Mouse (Mus musculus) thymus, postnatal 0 days (tissue): ENCODE measurements around the gene Mtch1. TPM values are rescaled to one million over a fixed set of nuclear protein-coding genes. Genes with fewer than 3 reads are reported as not detected.
A peak's percentile ranks its signal among the peaks of the same experiment; 100 is the strongest.
"Not testable (repeated sequence)": the region's sequence is repeated elsewhere in the genome, so short reads cannot be mapped to it uniquely, and the experiment has no call there.

ENCODE experiments used
- DNase-seq: peaks from one replicate; pipeline ENCODE4 v3.0.0-alpha.2; 2015; ENCODE audit warnings: low spot score
- polyA plus RNA-seq: library from polyadenylated mRNA; unstranded; fragments of >200 nt; fragmentation: Nextera tagmentation; extraction: Ambion mirVana; gene quantifications from 2 replicates; pipeline ENCODE4 v1.2.1, GENCODE M21; 2015

Mtch1 gene
- polyA plus RNA-seq, 1 experiment from 2014 or later = 154 TPM

DNA sequence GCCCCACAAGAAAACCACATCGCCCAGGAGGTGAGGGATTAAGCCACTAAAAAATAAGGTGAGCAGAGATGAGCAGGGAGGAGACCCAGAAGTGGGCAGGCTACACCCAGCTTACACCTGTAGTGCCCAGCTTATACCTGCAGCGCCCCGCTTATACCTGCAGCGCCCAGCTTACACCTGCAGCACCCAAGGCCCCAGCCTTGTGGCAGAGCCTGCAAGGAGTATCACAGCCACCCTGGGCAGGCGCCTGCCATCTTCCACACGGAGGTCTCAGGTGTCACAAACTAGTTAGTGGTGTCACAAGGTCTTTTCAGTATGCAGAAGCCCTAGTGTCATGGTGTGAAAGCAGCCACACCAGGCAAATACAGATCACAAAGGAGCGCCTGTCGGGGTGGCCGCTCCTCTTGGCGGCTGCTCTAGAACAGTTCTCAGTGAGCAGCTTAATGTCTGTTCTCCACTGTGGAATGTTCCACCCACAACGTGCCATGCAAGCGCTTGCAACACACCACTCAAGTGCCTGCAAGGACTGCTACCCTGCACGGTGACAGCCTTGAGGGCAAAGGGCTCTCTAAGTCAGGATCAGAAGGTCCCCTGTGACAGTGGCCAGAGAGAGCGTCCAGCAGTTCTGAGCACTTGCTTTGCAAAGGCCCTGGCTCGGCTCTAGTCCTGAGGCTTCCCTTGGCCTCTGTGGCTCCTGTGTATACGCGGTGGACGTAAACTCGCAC is 11.3 kb downstream of the Mtch1 start:
- DNase-seq = no peak

DNA sequence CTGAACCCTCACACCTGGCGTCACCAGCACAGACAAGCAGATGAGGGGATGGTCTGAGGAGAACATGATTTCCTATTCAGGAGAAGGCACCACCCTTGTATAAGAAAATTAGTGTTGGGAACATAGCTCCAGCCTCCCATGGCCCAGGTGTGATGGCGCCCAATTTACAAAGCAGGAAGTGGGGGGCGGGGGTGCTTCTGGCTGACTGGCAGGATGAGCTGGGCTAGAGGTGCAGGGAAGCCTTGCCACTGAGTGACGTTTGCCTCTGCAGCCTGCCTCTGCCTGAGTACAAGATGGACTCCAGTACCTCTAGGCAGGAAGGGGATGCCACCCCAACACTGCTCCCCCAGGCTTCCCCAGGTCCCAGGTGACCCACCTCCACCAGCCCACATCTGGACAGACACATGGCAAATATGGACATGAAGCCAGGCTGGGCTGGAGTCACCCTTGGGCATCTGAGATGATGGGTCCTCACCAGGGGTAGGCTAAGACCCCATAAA is 15.5 kb downstream of the Mtch1 start:
- peak; percentile 75 for DNase-seq

DNA sequence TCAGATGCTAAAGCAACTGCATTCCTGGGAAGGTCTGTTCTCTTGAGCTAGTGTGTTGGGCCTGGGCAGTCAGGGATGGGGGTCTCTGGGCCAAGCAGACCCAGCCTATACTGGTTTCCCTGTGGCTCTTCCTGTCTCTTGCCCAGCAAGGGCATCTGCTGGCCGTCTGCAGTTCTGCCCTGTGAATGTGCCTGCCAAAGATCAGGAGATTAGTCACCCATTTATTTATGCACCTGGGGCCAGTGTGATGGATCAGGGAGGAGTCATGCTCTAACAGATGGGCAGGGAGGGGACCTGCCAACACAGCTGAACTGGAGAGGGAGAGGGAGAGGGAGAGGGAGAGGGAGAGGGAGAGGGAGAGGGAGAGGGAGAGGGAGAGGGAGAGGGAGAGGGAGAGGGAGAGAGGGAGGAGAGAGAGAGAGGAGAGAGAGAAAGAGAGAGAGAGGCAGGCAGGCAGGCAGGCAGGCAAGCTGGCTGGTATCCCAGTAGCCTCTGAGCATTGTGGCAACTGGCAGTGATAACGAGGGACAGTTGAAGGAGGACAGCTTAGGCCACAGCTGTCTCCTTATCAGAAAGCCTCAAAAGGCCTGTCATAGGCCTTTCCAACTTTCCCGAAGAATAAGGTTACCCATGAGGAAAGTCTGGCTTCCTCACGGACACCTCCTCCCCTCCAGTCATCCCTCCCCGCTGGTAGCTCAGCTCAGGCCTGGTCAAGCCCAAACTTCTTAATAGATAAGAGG is 16.9 kb downstream of the Mtch1 start:
- DNase-seq = no peak

DNA sequence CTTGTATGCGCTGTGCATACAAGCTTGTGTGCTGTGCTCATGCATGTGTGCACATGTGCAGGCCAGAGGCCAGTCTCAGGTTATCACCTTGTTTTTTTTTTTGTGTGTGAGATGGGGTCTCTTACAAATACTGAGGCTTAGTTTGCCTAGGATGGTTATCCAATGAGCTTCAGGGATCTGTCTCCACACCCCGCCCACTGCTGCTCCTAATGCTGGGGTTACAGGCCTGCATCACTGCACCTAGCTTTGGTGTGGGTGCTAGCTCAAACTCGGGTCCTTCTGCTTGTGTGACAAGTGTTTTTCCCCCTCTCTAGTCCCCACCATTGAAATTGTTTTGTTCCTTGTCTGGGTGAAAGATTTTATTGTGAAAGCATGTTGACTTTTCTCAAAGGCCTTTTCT is 17.5 kb downstream of the Mtch1 start:
- DNase-seq = no peak

DNA sequence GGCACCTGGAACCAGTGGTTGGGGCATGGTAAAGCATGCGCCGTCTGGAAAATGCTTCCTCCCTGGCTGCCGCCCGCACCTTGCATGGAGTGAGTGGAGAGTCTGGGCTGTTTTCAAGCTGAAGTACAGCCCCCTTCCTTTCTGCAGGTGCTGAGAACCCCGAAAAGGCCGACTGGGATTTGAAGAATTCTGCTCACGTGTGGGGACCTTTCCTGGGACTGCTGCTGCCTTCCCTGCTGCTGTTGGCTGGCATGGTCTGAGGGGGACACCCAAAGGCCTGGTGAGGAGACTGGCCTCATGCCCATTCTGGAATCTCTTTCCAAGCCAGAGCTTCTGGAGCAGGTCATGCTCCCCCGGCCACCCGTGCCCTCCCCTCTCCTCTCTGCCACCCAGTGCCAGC is 20.0 kb downstream of the Mtch1 start:
- no peak for DNase-seq

DNA sequence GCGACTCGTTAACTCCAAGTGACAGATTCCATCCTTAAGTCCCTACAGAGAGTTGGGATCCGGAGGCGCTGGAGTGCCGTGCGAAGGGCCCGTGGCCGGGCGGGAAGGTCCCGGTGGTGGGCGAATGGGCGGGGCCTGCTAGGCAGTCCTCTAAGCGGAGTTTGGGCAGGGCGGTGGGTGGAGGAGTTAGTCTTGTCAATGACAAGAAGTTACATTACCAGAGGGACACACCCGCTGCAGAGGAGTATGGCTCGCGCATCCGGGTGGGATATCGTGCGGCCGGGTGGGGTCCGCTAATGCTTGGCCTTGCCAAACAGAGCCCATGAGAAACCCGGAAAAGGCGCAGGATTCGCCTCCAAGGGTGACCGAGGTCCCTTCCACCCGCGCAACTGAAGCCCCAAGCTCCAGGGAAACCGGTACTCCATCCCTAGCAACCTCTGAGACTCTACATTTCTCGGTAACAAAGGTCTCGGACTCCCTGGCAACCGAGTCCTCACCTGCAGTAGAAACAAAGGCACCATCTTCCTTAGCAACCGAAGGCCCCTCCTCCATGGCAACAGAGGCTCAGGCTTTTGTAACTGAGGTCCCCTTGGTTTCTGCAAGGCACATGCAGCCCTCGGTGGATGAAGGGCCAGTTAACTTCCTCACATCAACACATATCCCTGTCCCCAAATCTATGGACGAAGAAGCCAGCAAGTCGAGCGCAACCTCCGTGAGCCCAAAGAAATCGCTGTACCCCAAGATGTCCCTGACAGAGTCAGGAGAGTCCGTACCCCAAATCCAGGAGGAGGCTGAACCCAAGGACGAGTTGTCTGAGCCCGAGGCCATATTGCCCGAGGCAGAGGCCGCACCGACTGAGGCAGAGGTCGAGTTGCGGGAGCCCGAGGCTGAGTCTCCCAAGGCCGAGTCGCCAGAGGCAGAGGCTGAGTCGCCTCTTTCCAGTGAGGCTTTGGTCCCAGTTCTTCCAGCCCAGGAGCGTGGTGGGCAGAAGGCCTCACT is 20.9 kb downstream of the Mtch1 start:
- no peak for DNase-seq

DNA sequence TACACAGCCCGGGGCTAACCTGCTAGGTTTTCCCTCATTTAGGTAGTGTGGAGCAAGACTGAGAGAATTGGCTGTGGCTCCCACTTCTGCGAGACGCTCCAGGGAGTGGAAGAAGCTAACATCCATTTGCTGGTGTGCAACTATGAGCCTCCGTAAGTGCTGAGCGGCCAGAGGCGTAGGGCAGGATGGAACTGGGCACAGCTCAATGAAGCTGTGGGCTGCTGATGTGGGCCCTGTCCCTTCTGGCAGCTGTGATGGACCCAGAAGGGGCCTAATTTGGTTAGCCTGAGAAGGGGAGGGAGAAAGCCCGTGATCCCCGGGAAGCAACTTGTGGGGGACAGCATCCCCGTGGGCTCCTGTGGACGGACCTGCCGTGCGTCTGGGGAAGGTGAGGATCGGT is 21.9 kb downstream of the Mtch1 start:
- no peak for DNase-seq

DNA sequence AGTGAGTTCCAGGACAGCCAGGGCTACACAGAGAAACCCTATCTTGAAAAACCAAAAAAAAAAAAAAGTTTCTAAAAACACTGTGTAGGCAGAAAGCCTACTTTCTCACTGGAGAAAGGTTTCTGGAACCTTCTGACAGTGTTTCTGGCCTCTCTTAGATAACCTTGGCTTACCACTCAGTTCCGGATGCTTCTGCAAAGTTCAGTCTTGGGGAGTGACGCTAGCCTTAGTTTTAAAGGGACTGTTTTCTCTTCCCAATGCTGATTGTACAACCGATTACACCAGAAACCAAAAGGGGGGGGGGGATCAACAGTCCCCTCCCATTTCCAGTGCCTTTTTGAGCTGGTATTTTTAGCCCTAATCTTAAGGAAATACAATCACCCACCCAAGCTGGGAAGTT is 24.1 kb downstream of the Mtch1 start:
- DNase-seq = no peak

DNA sequence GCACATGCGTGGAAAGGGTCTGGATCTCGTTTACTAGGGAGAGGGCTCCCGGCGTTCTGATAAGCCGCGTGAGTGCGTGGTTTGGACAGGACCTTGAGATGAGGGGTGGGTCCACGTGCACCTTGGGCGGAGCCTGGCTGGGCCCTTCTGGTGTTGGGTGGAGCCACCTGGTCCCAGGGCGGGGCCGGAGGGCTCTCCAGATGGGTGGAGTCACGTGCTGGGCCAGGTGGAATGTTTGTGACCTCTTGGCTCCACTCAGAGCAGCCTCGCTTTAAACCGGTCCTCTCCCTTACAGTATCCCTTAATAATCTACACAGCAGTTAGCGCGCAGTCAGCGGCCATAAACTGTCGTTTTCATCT is 25.2 kb downstream of the Mtch1 start:
- no peak for DNase-seq

DNA sequence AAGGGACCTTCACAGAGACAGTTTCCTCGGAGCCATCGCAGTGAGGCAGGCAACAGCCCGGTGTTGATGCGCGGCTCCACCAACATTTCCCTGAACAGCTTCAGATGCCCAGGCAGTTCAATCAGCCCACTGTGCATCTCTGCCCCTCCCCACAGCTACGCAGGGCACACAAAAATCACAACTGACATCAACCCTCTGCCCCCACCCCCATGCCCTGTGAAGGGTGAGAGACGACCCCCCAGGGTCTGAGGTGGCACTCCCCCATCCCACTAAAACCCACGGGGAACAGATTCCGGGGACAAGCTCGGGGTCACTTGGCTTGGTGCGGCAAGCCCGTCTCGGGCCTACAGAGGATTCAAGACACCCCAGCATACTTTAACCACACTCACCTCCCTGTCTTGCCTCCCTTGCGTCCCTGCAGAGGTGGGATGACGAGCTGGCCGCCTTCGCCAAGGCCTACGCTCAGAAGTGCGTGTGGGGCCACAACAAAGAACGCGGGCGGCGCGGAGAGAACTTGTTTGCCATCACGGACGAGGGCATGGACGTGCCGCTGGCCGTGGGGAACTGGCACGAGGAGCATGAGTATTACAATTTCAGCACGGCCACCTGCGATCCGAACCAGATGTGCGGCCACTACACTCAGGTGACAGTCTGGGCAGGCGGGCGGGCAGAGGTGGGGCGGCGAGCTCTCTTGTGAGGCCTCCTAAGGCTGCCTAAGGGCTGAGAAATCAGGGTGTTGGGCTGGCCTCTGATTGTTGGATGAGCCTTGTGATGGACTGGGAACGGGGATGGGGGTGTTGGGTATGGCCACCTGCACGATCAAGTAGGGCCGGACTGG is 25.8 kb downstream of the Mtch1 start:
- DNase-seq = no peak

DNA sequence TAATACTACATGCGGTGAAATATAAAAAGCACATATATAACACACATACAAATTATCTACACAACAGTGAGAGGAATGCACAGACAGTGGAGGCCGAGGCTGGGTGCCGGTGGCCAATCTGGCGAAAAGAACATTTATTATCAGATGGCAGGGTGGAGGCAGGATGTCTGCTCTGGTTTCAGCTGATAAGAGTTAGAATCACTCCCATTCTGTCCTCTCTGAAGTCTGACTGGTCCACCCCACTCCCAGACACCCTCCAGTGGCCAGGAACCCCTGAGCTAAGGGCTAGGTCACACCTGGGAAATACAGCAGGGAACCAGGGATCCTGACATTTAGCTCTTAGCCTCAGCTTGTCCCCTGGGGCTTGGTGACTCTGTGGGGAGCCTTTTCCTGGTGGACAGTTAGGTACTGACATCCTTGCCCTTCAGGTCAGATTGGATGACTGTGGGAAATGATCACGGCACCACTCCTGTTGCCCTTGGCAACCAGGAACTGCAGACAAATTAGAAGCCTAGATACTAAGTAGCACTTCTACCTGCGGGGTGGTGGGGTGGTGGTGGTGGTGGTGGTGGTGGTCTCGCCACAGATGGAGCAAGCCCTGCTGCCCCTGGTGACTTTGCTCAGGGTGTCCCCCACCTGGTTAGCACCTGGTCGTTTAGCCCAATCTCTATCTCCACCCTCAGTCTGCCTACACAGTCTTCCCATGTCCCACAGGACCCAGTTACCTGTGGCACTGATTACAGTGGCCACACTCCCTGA is 27.7 kb downstream of the Mtch1 start:
- no peak for DNase-seq

DNA sequence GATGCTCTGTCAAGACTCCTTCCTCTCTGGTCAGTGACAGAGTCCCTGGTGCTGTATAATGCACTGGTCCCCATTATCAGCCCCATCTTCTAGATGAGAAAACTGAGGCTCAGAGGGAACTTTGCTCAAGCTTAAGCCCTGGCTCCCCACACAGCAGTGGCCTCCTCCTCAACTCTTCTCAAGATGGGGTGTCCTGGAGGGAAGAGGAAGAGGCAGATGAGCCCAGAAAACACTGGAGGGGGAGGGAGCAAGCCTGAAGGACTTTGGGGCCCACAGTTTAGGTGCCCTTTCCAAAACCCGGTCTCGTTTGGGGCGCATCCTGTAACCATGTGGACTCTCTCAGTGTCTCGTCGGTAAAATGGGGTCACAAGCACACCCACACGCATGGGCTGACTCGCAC is 28.3 kb downstream of the Mtch1 start:
- DNase-seq = no peak

DNA sequence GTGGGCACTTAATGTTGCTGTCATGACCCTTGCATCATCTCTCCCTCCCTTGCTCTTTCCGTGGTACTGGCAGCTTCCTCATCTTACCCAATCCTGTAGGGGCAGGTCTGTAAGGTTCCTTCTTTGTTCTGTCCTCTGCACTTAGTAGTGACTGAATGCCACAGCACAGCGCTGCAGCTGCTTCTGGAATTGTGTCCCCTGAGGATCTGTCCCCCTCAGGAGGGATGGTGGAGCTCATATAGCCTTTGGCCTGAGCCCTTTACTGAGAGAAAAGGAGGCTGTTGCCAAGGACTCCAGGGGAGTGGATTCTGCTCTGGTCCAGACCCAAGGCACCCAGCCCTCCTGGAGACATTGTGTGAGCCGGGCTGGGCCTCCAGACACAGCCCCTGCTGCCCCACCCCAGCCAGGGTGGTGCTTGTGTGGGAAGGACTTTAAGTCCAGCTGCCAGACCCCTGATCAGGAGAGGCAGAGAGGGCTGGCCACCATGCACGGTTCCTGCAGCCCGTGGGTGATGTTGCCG is 28.9 kb downstream of the Mtch1 start:
- DNase-seq = no peak

DNA sequence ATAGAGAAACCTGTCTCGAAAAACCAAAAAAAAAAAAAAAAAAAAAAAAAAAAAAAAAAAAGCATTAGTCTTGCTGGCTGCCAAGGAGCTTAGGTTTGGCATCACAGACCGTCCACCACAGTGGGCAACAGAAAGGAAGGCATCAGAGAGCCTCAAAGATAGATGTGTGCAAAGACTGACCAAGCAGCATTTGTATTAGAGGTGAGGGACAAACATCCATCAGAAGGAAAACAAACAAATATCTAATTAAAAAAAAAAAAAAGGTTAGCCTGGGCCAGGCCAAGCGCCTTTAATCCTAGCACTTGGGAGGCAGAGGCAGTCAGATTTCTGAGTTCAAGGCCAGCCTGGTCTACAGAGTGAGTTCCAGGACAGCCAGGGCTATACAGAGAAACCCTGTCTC is 30.4 kb downstream of the Mtch1 start, which contains the start of gene Pi16:
Gene Pi16 (plus strand): TSS at position 301 of the 400 bp plus-strand sequence.
- not testable (repeated sequence) for DNase-seq

DNA sequence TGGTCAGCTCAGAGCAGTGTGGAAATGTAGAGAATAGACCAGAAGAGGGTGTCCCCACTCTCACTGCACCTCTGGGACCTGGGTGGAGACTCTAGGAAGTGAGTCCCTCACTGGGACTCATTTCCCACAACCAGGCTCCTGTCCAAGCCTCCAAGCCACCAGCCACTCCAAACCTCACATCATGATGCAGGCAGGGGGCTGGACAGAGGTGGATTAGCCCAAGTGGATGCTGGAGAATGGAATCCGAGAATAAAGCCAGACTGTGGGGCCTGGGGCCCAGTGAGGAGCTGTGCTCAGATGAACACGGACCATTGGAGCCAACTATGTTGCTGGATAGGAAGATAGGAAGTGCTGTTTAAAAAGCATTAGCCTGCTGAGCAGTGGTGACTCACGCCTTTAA is 30.8 kb downstream of the Mtch1 start:
- no peak for DNase-seq

DNA sequence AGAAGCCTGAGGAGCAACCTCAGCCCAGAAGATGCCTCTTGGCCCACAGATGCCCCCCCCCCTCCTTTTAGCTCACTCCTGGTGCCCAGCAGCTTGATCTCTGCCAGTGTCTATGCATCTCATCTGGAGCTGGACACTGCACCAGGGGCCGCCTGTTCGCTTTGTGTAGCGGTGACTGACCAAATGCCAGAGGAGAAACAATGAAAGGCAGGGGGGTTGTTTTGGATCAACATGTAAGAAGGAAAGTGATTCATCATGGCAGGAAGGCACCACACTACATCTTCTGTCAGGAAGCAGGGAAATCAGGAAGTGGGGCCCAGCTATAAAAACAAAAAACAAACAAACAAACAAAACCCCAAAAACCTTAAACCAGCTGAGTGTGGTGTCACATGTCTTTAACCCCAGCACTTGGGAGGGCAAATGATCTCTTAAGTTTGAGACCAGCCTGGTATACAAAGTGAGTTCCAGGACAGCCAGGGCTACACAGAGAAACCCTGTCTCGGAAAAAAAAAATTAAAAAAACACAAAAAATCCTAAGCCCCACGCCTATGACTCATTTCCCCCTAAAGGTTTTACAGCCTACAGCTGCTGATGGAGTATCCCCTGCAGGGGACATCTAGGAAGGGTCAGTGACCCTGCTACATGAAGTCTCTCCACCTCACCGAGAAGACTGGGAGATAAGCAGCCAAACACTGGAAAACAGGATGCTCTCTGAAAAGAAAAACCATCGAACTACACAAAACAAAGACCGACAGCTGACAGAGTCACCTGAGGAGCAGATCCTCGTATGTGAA is 31.9 kb downstream of the Mtch1 start:
- no peak for DNase-seq

DNA sequence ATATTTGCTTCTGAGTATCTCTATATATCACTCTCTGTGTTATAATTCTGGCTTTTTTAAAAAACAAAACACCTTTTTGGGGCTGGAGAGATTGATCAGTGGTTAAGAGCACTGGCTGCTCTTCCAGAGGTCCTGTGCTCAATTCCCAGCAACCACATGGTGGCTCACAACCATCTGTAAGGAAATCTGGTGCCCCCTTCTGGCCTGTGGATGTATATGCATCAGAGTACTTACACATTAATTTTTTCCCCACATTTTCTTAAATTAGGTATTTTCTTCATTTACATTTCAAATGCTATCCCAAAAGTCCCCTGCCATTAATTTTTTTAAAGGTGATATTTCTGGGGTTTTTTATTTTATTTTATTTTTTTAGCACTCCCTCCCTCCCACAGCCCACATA is 34.4 kb downstream of the Mtch1 start:
- DNase-seq = peak; percentile 11

DNA sequence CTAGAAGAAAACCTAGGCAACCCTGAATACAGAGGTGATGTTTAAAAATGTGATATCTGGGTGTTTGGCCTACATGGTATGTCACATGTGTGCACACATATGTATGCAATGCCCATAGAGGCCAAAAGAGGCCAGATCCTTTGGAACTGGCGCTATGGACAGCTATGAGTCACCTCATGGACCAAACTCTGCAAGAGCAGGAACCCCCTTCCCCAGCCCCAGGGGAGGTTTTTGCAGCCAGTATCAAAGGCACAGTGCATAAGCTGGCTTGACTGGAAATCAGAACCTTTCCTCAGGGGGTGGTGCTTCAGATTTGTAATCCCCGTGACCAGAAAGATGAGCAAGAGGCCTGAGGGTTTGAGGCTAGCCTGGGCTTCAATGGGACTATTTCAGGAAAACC is 35.7 kb downstream of the Mtch1 start:
- DNase-seq = no peak

DNA sequence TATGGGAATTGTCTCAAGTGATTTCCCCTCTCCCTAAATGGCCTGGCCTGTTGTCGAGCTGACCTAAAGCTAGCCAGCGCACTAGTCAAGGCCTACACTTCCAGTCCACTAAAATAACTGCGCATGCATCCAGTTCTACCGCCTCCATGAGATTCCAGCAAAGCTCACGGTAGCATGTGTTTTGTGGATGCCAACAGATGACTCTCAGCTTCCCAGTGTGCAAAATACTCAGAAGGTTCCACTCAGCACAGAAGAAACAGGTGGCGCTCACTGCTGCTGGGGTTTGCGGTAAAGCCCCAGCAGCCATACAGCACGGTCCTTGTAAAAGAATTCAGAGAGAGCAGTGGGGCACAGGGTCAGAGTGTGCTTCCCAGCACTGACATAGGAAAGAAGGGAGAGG is 36.1 kb downstream of the Mtch1 start:
- DNase-seq = no peak
